Mouse (Mus musculus) small intestine, adult 2 months (tissue): ENCODE measurements around the gene Zfp622. TPM values are rescaled to one million over a fixed set of nuclear protein-coding genes. Genes with fewer than 3 reads are reported as not detected.
"Not testable (repeated sequence)": the region's sequence is repeated elsewhere in the genome, so short reads cannot be mapped to it uniquely, and the experiment has no call there.

Experiments
- H3K27ac ChIP-seq: fragments of 200-500 bp; 2 replicates; pipeline ENCODE4 v1.5.1; 2012; ENCODE audit warnings: low read depth, low read length, control low read depth, inconsistent platforms; ENCODE audit not compliant: insufficient read depth
- H3K27me3 ChIP-seq: fragments of 200-500 bp; 2 replicates; pipeline ENCODE4 v1.6.1; 2012; ENCODE audit warnings: mild to moderate bottlenecking, moderate library complexity, low read length, inconsistent platforms; ENCODE audit not compliant: control insufficient read depth, insufficient read depth
- H3K36me3 ChIP-seq: fragments of 200-500 bp; 2 replicates; pipeline ENCODE4 v1.6.1; 2012; ENCODE audit warnings: mild to moderate bottlenecking, low read length, control low read depth, inconsistent platforms; ENCODE audit not compliant: control insufficient read depth, insufficient read depth
- H3K4me1 ChIP-seq: fragments of 200-500 bp; 2 replicates; pipeline ENCODE4 v1.6.1; 2012; ENCODE audit warnings: low read length, inconsistent platforms, mixed read lengths; ENCODE audit not compliant: control insufficient read depth, insufficient read depth, insufficient read length
- H3K4me3 ChIP-seq: fragments of 200-500 bp; 2 replicates; pipeline ENCODE4 v1.5.1; 2012; ENCODE audit warnings: low read depth, mild to moderate bottlenecking, control low read depth, inconsistent platforms, low read length, moderate library complexity
- CTCF ChIP-seq: fragments of 200-500 bp; IDR thresholded peaks from 2 replicates; pipeline ENCODE4 v1.5.1; 2012; ENCODE audit warnings: low read depth, mild to moderate bottlenecking, control low read depth, inconsistent platforms, low read length, moderate library complexity, mixed read lengths; ENCODE audit not compliant: insufficient replicate concordance, insufficient read length; ENCODE audit errors: extremely low read depth
- POLR2A ChIP-seq: fragments of 200-500 bp; IDR thresholded peaks from 2 replicates; pipeline ENCODE4 v1.6.1; 2012; ENCODE audit warnings: low read depth, mild to moderate bottlenecking, control low read depth, inconsistent platforms, low read length, moderate library complexity
- WGBS: fragments of 180-500 bp; shearing (Covaris S2); methylation state at CpG from one replicate; pipeline ENCODE4 v1.1.7; 2018; 5-methylcytosine and 5-hydroxymethylcytosine counted together
- polyA plus RNA-seq: library from polyadenylated mRNA; depleted of rRNA; stranded (reverse); fragments of >200 nt; gene quantifications from 2 replicates; pipeline ENCODE4 v1.2.3, GENCODE M21; 2012

Gene Zfp622
- polyA plus RNA-seq, 1 experiment = 30.2 TPM

DNA sequence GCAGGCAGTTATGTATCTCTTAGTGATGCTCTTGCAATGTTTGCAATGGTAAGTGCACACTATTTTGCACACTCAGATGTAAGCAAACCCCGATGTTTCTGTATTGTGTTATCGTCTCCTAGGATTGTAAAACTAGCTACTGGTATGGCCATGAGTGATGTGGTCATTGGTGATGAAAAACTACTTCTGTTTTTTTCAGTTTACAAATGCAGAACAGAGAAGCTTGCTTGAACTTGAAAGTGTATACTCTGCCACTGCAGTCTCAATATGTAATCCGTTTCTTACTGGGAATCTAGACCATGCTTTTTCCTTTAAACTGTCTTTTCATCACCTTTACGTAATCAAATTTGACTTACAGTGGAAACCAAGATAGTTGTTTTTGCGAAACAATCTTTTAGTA, 11.4 kb upstream of the Zfp622 start:
- 84% methylated on average over 5 of the region's 5 CpGs for WGBS
- TF ChIP-seq POLR2A = no peak
- no peak for TF ChIP-seq CTCF
- no peak overlapping the region for H3K27ac ChIP-seq

DNA sequence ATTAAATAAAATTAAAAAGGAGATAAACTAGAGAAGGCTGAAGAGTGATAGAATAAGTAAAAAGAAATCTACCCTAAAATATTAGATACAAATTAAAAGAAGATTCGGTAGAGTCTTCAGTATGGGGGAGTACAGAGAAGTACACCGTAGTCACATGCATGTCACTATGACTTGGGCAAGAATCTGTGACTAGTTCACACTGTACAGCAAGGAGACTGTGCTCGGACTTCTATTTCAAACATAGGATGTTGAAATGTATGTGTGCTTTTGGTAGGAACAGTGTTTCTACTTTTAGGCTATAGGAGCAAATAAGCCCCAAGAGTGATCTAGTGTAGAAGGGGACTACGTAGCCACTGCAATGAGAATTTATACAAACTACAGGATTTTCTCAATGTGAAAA, 9.8 kb upstream of the Zfp622 start:
- Histone ChIP-seq H3K27me3 (no peaks in the 10 kb centered on the region), H3K27ac (no peak overlapping the region), H3K4me1 (peaks cover 4% of the 10 kb centered on the region; the same call in 1 of the 2 replicates), H3K4me3 (no peak overlapping the region), H3K36me3 (peaks cover 13% of the 10 kb centered on the region)
- no peak for TF ChIP-seq CTCF
- TF ChIP-seq POLR2A = no peak
- 95% methylated on average over 4 of the region's 4 CpGs for WGBS

More for the DNA sequence above, 11.4 kb upstream of the Zfp622 start:
- no peaks in the 10 kb centered on the region for H3K27me3 ChIP-seq
- H3K4me3 ChIP-seq = no peak overlapping the region
- H3K4me1 ChIP-seq = peaks cover 4% of the 10 kb centered on the region; the same call in 1 of the 2 replicates
- H3K36me3 ChIP-seq = peaks cover 16% of the 10 kb centered on the region

DNA sequence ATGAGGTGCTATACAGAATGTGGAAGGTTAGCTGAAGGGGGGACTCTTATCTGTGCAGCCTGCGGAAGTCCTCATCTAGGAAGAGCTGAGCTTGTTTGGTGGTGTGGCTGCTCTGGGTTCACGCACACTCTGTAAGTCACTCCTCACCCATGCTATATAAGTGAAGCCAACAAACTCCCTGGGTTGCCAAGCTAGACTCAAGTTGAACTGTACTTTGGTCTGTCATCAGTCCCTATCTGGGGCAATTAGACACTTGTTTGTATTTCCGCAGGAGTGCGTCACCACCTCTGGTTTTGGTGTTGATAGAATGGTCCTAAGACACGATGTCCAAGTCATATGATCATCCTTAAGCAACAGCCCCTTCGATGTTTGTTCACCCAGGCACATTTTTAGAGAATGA, 8.4 kb upstream of the Zfp622 start:
- Histone ChIP-seq H3K36me3 (peaks cover 7% of the 10 kb centered on the region), H3K4me3 (no peak overlapping the region), H3K27ac (peak overlapping the region; percentile 19; the same call in 1 of the 2 replicates), H3K27me3 (no peaks in the 10 kb centered on the region), H3K4me1 (peaks cover 4% of the 10 kb centered on the region; the same call in 1 of the 2 replicates)
- TF ChIP-seq CTCF (no peak), POLR2A (no peak)
- 29% methylated on average over 6 of the region's 6 CpGs for WGBS

DNA sequence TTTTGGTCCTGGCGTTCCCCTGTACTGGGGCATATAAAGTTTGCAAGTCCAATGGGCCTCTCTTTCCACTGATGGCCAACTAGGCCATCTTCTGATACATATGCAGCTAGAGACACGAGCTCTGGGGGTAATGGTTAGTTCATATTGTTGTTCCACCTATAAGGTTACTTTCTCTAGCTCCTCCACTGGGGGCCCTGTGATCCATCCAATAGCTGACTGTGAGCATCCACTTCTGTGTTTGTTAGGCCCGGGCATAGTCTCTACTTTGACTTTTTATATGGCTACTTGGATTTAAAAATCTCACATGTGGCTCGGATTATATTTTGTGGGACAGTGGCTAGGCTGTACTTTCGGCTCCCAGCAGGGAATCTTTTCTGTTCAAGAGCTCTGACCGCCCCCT, 552 bp upstream of the Zfp622 start:
- not testable (repeated sequence) for H3K4me1 ChIP-seq, H3K27me3 ChIP-seq
- Histone ChIP-seq H3K4me3 (peak overlapping the region; percentile 94), H3K36me3 (peaks cover 12% of the 10 kb centered on the region), H3K27ac (0 out of 2 replicates have a peak overlapping the region, but pooled peaks have one; percentile 3)
- 20% methylated on average over 6 of the region's 6 CpGs for WGBS

DNA sequence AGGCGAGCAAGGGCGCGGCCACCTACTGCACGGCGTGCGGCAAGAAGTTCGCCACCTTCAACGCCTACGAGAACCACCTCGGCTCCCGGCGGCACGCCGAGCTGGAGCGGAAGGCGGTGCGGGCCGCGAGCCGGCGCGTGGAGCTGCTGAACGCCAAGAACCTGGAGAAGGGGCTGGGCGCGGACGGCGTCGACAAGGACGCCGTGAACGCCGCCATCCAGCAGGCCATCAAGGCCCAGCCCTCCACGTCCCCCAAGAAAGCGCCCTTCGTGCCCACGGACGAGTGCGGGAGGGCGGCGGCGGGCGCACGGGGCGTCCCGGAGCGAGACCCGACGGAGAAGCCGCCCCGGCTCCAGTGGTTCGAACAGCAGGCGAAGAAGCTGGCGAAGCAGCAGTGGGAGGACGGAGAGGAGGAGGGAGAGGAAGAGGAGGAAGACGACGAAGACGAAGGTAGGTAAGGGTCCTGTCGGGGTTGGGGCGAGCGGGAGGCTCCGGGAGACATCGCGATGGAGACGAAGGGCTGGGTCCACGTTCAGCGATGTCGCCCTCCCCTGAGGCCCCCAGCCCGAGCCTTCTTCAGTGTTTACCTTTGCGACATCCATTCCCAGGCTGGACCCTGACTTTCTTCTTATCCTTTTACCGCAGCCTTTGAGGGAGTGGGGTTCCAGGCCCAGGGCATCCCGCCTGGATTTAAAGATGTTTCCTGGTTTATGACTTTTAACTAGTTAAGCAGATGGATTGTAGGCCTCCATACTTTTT, 747 bp downstream of the Zfp622 start:
- Histone ChIP-seq H3K4me1 (no peaks in the 10 kb centered on the region; the same call in 1 of the 2 replicates), H3K27ac (peak overlapping the region; percentile 91), H3K4me3 (peak overlapping the region; percentile 94), H3K27me3 (no peaks in the 10 kb centered on the region), H3K36me3 (peaks cover 14% of the 10 kb centered on the region)
- TF ChIP-seq POLR2A = no peak
- WGBS = under 1% methylated on average over 71 of the region's 71 CpGs

DNA sequence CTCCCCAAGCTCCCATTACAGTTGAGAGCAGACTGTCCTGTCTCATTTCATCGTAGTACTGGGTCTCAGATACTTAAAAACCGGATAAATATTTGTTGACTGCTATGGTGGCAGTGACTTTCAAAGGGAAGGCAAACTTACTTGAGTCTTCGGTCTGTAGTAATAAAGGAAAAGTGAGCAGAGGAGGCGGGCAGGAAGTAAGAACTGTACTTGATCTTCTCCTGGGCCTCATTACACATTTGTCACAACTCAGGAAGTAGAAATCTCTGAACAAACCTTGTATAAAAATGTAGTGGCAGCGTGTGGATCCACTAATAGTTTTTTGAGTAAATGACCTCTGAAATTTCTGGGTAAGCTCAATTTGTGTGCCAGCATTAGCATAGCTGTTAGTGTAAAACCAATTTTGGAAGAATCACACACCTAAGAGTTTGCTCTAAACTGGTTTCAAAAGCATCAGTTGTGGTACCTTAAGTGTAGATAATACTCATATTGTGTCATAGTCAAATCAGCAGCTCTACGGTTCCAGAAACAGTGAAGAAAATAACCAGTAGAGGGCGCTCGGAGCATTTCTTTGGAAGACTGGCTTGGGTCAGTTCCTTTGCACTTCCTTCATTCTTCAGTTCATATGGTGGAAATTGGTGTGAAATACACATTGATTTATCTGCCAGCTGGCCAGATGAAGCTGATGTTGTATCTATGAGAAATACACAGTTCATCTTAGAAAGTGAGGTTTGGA, 9.0 kb downstream of the Zfp622 start:
- WGBS = 53% methylated on average over 8 of the region's 8 CpGs
- no peak overlapping the region for H3K27ac ChIP-seq
- no peak overlapping the region for H3K4me3 ChIP-seq
- H3K27me3 ChIP-seq = no peaks in the 10 kb centered on the region
- TF ChIP-seq CTCF (no peak), POLR2A (no peak)
- H3K4me1 ChIP-seq = no peaks in the 10 kb centered on the region
- H3K36me3 ChIP-seq = peaks cover 53% of the 10 kb centered on the region

DNA sequence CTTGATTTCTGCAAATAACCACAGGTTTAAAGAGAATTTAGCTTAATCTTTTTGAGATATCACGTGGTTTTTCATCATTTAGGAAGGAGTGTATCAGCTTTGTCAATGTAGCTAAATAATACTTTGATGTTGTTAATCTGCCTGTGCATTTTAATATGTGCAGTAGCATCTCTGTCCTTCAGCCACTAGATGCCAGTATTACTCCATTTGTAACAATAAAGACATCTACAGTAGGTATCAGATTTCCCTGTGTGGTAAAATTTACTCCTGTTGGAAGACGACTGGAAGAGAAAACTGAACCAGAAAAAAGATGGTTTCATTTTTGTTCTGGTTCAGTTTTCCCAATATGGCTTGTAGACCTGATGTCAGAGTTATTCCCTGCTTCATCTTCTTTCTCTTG, 11.4 kb downstream of the Zfp622 start:
- Histone ChIP-seq H3K27me3 (no peaks in the 10 kb centered on the region), H3K36me3 (peaks cover 48% of the 10 kb centered on the region), H3K4me1 (no peaks in the 10 kb centered on the region), H3K27ac (no peak overlapping the region), H3K4me3 (no peak overlapping the region)
- TF ChIP-seq CTCF = no peak
- TF ChIP-seq POLR2A = no peak
- 55% methylated on average over 2 of the region's 2 CpGs for WGBS

DNA sequence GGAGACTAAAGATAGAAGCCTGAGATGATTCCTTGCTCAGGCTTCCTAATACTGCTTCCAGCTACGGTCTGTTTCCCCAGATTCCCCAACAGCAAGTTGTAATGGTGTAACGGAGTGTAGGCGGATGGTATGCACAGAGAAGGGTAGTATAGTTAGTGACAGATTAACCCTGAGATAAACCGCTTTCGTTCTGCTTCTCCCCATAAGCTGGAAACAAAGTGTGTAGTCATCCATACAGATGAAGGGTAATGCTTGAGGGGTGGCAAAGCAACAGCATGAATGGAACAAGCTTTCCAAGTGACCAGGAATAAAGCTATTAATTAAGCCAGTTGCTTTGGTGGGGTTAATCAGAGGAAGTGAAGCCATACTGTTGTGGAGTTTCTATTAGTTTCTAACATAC, 15.4 kb downstream of the Zfp622 start:
- not testable (repeated sequence) for H3K4me3 ChIP-seq, H3K4me1 ChIP-seq, H3K27me3 ChIP-seq, H3K27ac ChIP-seq
- H3K36me3 ChIP-seq = peaks cover 24% of the 10 kb centered on the region
- 64% methylated on average over 5 of the region's 5 CpGs for WGBS
